Mouse (Mus musculus) stomach, postnatal 0 days (tissue): ENCODE results near the gene Dio2. TPM values are rescaled to one million over a fixed set of nuclear protein-coding genes. Genes with fewer than 3 reads are reported as not detected.

ENCODE experiments used
- ATAC-seq: fragments of 200-750 bp; cut with Nextera tagmentation; 2 replicates; pipeline ENCODE4 v1.8.0; 2017; ENCODE audit not compliant: low FRiP score, low TSS enrichment
- DNase-seq: peaks from one replicate; pipeline ENCODE4 v3.0.0-alpha.2; 2016; ENCODE audit warnings: low spot score
- H3K27ac ChIP-seq: fragments of 300-500 bp; sonication (generic); replicated peaks from 2 replicates; pipeline ENCODE4 v1.5.1; 2014; ENCODE audit warnings: mild to moderate bottlenecking, control low read depth
- H3K27me3 ChIP-seq: fragments of 300-500 bp; sonication (generic); 2 replicates; pipeline ENCODE4 v1.6.1; 2014; ENCODE audit warnings: low read length; ENCODE audit not compliant: control insufficient read depth, insufficient read depth
- H3K36me3 ChIP-seq: fragments of 300-500 bp; sonication (generic); 2 replicates; pipeline ENCODE4 v1.6.1; 2014; ENCODE audit warnings: low read length, mixed read lengths; ENCODE audit not compliant: control insufficient read depth, insufficient read depth
- H3K4me1 ChIP-seq: fragments of 300-500 bp; sonication (generic); replicated peaks from 2 replicates; pipeline ENCODE4 v1.6.1; 2014; ENCODE audit warnings: antibody characterized with exemption; ENCODE audit not compliant: control insufficient read depth, insufficient read depth
- H3K4me2 ChIP-seq: fragments of 300-500 bp; sonication (generic); replicated peaks from 2 replicates; pipeline ENCODE4 v1.6.1; 2014; ENCODE audit warnings: low read depth, mild to moderate bottlenecking, control low read depth, moderate library complexity
- H3K4me3 ChIP-seq: fragments of 300-500 bp; sonication (generic); 2 replicates; pipeline ENCODE4 v1.5.1; 2014; ENCODE audit warnings: low read depth, low read length, control low read depth
- H3K9ac ChIP-seq: fragments of 300-500 bp; sonication (generic); 2 replicates; pipeline ENCODE4 v1.6.1; 2014; ENCODE audit warnings: mild to moderate bottlenecking, low read length, control low read depth, mixed read lengths
- H3K9me3 ChIP-seq: fragments of 300-500 bp; sonication (generic); 2 replicates; pipeline ENCODE4 v1.6.1; 2016; ENCODE audit warnings: low read length; ENCODE audit not compliant: control insufficient read depth
- CTCF ChIP-seq: IDR thresholded peaks from 2 replicates; pipeline ENCODE4 v1.5.1; 2016; ENCODE audit warnings: antibody characterized with exemption, low read depth, mild to moderate bottlenecking, moderate library complexity
- EP300 ChIP-seq: optimal IDR thresholded peaks from 2 replicates; pipeline ENCODE3; 2016; ENCODE audit warnings: antibody characterized with exemption
- WGBS: fragments of 180-500 bp; shearing (Covaris S2); extraction: QIAGEN DNeasy Blood & Tissue Kit; methylation state at CpG from one replicate; pipeline ENCODE4 v1.1.7; 2014; 5-methylcytosine and 5-hydroxymethylcytosine counted together
- polyA plus RNA-seq: library from polyadenylated mRNA; unstranded; fragments of >200 nt; fragmentation: Nextera tagmentation; extraction: Ambion mirVana; gene quantifications from 2 replicates; pipeline ENCODE4 v1.2.1, GENCODE M21; 2015

The Dio2 gene
- polyA plus RNA-seq, 1 experiment from 2014 or later: 0.39 TPM

DNA sequence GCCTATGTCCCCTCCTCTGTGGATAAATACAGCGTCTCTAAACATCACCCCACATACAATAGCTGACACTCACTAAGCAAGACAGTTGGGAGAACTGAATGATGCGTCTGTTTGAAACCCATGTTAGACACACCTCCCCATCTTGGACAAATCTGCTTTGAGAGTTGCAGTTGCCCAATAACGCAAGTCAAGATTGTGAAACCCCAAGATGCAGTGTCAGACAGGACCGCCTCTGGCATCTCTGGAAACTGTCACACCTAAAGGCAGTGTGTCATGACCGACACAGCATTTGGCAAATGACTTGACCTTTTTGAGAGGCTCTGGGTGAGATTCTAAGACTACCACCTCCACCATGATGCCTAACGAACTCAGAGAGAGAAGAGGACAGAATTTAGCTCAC is 2.8 kb downstream of the Dio2 start:
- no peaks in the 10 kb centered on the region for H3K4me1 ChIP-seq
- H3K9me3 ChIP-seq: no peaks in the 10 kb centered on the region
- 86% methylated on average over 6 of the region's 6 CpGs for WGBS
- H3K4me3 ChIP-seq: no peak overlapping the region
- no peaks in the 10 kb centered on the region for H3K27me3 ChIP-seq
- no peak overlapping the region for H3K4me2 ChIP-seq
- no peak overlapping the region for H3K27ac ChIP-seq
- no peak overlapping the region for H3K9ac ChIP-seq
- DNase-seq (no peak), ATAC-seq (no peak)
- H3K36me3 ChIP-seq: no peaks in the 10 kb centered on the region
- no peak for TF ChIP-seq EP300
- TF ChIP-seq CTCF: no peak

DNA sequence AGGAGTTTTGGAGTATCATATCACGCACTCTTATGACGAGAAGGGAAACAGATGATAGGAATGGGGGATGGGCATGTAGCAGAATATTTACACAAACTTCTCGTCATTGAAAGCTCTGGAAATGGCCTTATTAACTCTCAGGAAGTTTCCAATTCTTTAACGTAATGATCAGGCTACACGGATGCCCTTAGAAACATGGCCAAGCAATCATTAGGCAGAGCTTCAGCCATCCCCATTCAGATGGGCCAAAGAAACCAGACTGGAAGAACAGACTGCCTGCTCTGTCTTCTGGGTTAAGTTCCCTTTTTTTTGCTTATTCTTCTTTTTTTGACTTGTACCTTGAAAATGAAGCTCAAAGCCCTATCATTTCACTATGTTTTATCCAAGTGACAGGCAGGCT is 3.7 kb downstream of the Dio2 start:
- TF ChIP-seq CTCF: no peak
- no peak for TF ChIP-seq EP300

DNA sequence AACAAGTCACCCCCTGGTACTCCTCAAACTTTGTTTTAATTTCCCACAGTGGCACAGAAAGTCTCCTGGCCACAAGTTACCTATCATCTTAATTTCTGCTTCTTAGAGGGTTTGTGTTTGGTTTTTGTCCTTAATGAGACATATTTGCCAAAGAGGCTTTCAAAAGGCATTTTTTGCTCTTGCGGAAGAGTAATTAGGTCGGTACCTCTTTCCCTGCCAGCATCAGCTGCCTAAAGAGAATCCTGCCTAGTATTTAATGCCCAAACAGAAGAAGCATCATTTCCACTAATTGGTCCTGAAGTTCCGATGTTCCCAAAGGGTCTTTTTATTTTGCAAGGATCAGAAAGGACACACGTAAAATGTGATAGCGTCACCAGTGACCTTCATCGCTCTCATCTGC is 4.5 kb downstream of the Dio2 start:
- TF ChIP-seq EP300 (no peak), CTCF (no peak)
- no peak for DNase-seq
- Histone ChIP-seq H3K27ac (no peak overlapping the region), H3K36me3 (no peaks in the 10 kb centered on the region), H3K4me1 (no peaks in the 10 kb centered on the region), H3K4me3 (no peak overlapping the region), H3K4me2 (no peak overlapping the region), H3K9me3 (no peaks in the 10 kb centered on the region), H3K27me3 (no peaks in the 10 kb centered on the region), H3K9ac (no peak overlapping the region)
- WGBS: 86% methylated on average over 6 of the region's 6 CpGs
- no peak for ATAC-seq

More for the DNA sequence above, 3.7 kb downstream of the Dio2 start:
- H3K4me1 ChIP-seq: no peaks in the 10 kb centered on the region
- no peak overlapping the region for H3K27ac ChIP-seq
- DNase-seq (no peak), ATAC-seq (no peak)
- H3K4me2 ChIP-seq: no peak overlapping the region
- H3K27me3 ChIP-seq: no peaks in the 10 kb centered on the region
- no peak overlapping the region for H3K9ac ChIP-seq
- 61% methylated on average over 5 of the region's 5 CpGs for WGBS
- H3K9me3 ChIP-seq: no peaks in the 10 kb centered on the region
- no peaks in the 10 kb centered on the region for H3K36me3 ChIP-seq
- no peak overlapping the region for H3K4me3 ChIP-seq

DNA sequence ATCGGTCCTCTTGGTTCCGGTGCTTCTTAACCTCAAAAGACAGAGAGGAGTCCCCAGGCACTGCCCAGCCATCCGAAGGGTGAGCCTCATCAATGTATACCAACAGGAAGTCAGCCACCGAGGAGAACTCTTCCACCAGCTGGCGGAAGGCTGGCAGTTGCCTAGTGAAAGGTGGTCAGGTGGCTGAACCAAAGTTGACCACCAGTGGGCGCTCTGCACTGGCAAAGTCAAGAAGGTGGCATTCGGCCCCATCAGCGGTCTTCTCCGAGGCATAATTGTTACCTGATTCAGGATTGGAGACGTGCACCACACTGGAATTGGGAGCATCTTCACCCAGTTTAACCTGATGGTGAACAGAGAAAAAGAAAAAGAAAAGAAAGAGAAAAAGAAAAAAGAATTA is 8.6 kb downstream of the Dio2 start:
- Histone ChIP-seq H3K9me3 (no peaks in the 10 kb centered on the region), H3K4me3 (no peak overlapping the region), H3K27me3 (no peaks in the 10 kb centered on the region), H3K36me3 (no peaks in the 10 kb centered on the region), H3K4me1 (no peaks in the 10 kb centered on the region), H3K4me2 (no peak overlapping the region), H3K9ac (no peak overlapping the region), H3K27ac (no peak overlapping the region)
- WGBS: 50% methylated on average over 10 of the region's 10 CpGs
- ATAC-seq (no peak), DNase-seq (peak; percentile 50)
- no peak for TF ChIP-seq EP300
- TF ChIP-seq CTCF: peak; percentile 80

DNA sequence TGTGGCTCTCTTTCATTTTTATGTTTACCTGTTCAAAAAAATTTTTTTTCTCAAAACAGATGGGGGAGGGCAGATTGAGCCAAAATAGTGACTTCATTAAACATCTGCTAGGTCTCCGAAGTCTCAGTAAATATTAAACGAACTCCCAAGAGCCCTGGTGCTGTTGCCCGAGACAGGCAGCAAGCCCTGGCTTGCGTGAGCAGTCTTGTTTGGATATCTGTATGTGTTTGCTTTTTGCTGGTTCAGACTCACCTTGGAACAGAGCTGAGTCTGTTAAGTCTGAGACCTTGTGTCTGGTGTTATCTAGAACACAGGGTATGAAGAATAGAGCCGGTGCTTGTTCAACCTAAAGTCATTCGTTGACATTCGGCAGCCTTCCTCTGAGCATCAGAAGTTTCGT is 13.1 kb downstream of the Dio2 start:
- no peak overlapping the region for H3K4me2 ChIP-seq

DNA sequence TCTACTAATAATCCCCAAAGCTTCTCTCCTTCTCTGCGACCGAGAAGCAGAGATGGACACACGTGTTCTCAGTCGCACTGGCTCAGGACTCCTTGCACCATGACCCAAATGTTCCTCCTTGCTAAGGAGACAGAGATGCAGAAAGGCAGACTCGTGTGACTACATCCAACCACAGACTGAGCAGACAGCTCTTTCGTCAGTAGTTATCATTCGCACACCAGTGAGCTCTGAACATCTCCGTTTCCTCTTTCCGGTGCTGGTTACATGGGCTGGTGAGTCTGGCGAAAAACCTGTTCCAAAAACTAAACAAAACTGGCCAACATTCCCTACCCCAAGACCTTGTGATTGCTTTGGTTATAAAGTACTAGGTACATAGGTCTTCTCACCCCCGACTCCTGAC is 13.6 kb downstream of the Dio2 start:
- no peak for TF ChIP-seq CTCF
- no peak for TF ChIP-seq EP300
- no peak overlapping the region for H3K9ac ChIP-seq
- no peak for DNase-seq
- no peak for ATAC-seq
- no peaks in the 10 kb centered on the region for H3K36me3 ChIP-seq
- no peaks in the 10 kb centered on the region for H3K27me3 ChIP-seq
- no peaks in the 10 kb centered on the region for H3K9me3 ChIP-seq
- H3K4me2 ChIP-seq: no peak overlapping the region
- WGBS: 77% methylated on average over 11 of the region's 11 CpGs
- H3K27ac ChIP-seq: no peak overlapping the region
- no peaks in the 10 kb centered on the region for H3K4me1 ChIP-seq
- no peak overlapping the region for H3K4me3 ChIP-seq

More for the DNA sequence above, 13.1 kb downstream of the Dio2 start:
- Histone ChIP-seq H3K4me3 (no peak overlapping the region), H3K27ac (no peak overlapping the region), H3K27me3 (no peaks in the 10 kb centered on the region), H3K9me3 (no peaks in the 10 kb centered on the region), H3K36me3 (no peaks in the 10 kb centered on the region), H3K9ac (no peak overlapping the region), H3K4me1 (no peaks in the 10 kb centered on the region)
- ATAC-seq (peak; percentile 59; the same call in 1 of the 2 replicates), DNase-seq (no peak)
- TF ChIP-seq CTCF: no peak
- TF ChIP-seq EP300: no peak
- WGBS: 45% methylated on average over 8 of the region's 8 CpGs
